Mouse (Mus musculus) thymus, postnatal 0 days (tissue): ENCODE data around the gene Gm3045. TPM values are rescaled to one million over a fixed set of nuclear protein-coding genes. Genes with fewer than 3 reads are reported as not detected.

Source experiments
- polyA plus RNA-seq: library from polyadenylated mRNA; unstranded; fragments of >200 nt; fragmentation: Nextera tagmentation; extraction: Ambion mirVana; gene quantifications from 2 replicates; pipeline ENCODE4 v1.2.1, GENCODE M21; 2015

The Gm3045 gene
- polyA plus RNA-seq, 1 experiment from 2014 or later, result not detected

Other genes starting within 250 kb of the Gm3045 start
- gene Tifab, start 247.7 kb upstream of the Gm3045 start, polyA plus RNA-seq, result 4.8 and 5.4 TPM in 2 replicates
- gene Neurog1, start 174.4 kb upstream of the Gm3045 start, polyA plus RNA-seq, result 0.12 TPM in 1 of 2 replicates, not detected in the other
- 0.38 and 0.72 TPM in 2 replicates for gene Cxcl14, start 130.0 kb upstream of the Gm3045 start, polyA plus RNA-seq
- gene Slc25a48, start 11.8 kb downstream of the Gm3045 start, polyA plus RNA-seq, result 0.12 and 0.14 TPM in 2 replicates
- 1.2 and 2.6 TPM in 2 replicates for gene Il9, start 55.7 kb downstream of the Gm3045 start, polyA plus RNA-seq
- gene Fbxl21, start 95.9 kb downstream of the Gm3045 start, polyA plus RNA-seq, result 1.1 TPM in 2 replicates
- not detected in 2 replicates for gene Lect2, start 121.9 kb downstream of the Gm3045 start, polyA plus RNA-seq
- gene Tgfbi, start 182.9 kb downstream of the Gm3045 start, polyA plus RNA-seq, result 19.9 and 22.7 TPM in 2 replicates